Mouse (Mus musculus) ZHBTc4 (cell line): ENCODE data around the gene Asdurf.
"Not testable (repeated sequence)": the region's sequence is repeated elsewhere in the genome, so short reads cannot be mapped to it uniquely, and the experiment has no call there.

Source experiments
- DNase-seq: peaks from one replicate; pipeline ENCODE4 v3.0.0-alpha.2; 2011; ENCODE audit warnings: low read depth, low spot score

Gene Asdurf

DNA sequence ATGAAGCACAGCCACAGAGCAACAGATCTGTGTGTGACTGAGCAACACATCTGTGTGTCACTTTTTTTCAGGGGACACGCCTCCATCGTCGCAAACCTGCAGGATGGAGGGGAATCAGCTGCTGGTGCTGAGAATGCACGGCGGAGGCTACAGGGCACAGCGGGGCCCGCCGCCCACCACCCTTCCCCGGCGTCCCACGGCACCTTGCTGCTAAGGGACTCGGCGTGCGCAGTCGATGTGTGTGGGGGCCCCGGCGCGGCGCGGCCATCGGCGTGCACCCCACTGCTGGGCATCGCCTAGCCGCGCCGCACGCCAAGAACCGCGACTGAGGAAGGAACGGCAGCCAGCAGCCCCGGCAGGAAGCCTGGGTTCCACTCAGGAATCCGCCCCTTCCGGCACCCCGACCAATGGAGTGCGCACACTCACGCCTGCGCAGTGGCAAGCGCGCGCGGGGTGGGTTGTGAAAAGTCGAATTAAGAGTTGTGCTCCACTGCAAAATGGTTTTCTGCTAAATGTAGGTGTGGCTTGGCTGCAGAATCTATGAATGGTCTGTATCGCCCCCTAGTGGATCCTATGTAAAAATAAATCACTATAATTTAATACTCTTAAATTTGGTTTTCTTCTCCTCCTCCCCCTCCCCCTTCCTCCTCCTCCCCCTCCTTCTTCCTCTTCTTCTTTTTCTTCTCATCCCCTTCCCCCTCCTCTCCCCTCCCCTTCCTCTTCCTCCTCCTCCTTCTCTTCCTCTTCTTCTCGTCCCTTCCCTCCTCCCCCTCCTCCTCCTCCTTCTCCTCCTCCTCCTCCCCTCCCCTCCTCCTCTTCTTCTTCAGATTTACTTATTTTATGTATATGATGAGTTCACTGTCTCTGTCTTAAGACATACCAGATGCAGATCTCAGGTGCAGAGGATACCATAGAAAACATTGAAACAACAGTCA lies at the start of gene Asdurf, which contains the start of the genes Gm28551 and Asnsd1:
TSS of gene Asdurf (minus strand) at position 293 of the 935 bp plus-strand sequence.
TSS of gene Gm28551 (minus strand) at position 341 of the 935 bp plus-strand sequence.
TSS of gene Asnsd1 (minus strand) at position 426 of the 935 bp plus-strand sequence.
- peak; percentile 98 for DNase-seq

- DNase-seq = peak; percentile 85
Measured at GRCm38 (mm10) chr1:53393936-53394760, 41.7 kb upstream of the Asdurf start.

- DNase-seq = no peak
Measured at GRCm38 (mm10) chr1:53388762-53389161, 36.3 kb upstream of the Asdurf start.

- DNase-seq = no peak
Measured at GRCm38 (mm10) chr1:53384085-53384688, 31.8 kb upstream of the Asdurf start.

DNA sequence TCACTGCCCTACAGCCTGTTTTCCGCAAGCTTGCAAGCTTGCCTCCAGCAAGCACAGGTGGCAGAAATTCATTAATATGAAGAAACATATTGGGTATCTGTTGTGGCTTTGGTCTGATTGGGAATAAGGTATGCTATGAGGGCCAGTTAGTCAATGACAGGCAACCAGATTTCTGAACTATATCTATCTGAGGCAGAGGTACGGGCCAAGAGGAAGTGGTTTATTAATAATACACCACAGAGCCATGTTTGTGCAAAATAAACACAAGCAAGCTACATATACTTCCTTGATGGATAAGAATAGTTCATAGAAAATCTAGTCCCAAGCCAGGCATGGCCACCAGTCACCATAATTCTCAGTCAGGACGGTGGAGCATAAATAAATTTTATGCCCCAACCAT lies 25.3 kb upstream of the Asdurf start:
- no peak for DNase-seq

DNA sequence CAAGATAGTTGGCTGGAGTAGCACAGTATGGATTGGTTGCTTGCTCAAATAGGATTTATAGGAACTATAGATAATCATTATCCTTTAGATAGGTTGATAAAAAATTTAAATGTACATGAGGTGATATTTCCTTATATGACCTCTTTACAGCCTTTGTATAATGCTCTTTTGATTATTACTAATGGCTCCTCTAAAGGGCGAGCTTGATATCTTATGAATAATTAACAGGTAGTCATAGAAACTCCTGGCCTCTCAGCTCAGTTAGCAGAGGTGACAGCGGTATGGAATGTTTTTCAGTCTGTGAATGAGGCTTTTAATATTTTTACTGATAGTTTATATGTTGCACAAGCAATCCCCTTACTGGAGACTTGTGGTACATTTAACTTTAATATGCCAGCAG lies 23.5 kb upstream of the Asdurf start:
- not testable (repeated sequence) for DNase-seq

DNA sequence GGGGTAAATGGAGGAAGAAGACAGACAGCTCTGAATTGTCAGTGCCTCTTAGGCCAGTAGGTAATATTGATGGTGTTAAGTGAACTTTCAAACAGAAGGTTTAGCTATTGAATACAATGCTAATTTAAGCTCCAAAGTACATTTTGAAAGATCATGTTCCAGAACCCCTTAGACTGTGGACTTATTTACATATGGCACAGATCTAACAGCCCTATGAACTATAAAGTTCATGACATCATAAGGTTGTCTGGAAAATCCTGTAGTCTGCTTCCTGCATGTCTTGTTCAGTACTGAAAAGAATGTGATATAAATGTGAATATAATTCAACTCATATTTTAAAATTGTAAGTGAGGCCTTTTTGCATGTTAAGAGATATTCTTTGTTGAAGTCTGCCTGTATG lies 6.6 kb upstream of the Asdurf start:
- no peak for DNase-seq

DNA sequence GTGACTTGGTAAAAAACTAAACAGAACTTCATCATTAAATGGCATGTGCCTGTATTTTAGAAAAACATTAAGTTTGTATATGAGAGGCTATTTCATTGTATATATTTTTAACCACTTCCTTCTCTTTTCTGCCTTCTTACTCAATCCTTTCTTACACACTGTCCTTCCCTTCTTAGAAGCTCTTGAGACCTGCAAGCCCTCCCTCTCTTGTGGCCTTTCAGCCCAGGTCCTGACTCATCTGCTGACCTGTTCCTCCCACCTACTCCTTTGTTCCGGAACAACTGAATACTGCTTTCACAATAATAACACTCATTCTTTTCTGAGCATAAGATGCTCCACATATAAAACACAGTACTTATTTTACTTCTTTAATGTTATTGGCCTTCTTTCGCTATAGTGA lies 11.3 kb downstream of the Asdurf start:
- DNase-seq = no peak

GRCm38 (mm10) chr1:53337403-53337802 lies 15.0 kb downstream of the Asdurf start:
- not testable (repeated sequence) for DNase-seq

GRCm38 (mm10) chr1:53335465-53335864 lies 17.0 kb downstream of the Asdurf start:
- no peak for DNase-seq

- DNase-seq = not testable (repeated sequence)
Measured at GRCm38 (mm10) chr1:53333527-53333926, 18.9 kb downstream of the Asdurf start.

- DNase-seq = no peak
Measured at GRCm38 (mm10) chr1:53324827-53325494, 27.5 kb downstream of the Asdurf start.

GRCm38 (mm10) chr1:53324277-53324676 lies 28.1 kb downstream of the Asdurf start:
- no peak for DNase-seq

GRCm38 (mm10) chr1:53323254-53323653 lies 29.2 kb downstream of the Asdurf start:
- no peak for DNase-seq

DNA sequence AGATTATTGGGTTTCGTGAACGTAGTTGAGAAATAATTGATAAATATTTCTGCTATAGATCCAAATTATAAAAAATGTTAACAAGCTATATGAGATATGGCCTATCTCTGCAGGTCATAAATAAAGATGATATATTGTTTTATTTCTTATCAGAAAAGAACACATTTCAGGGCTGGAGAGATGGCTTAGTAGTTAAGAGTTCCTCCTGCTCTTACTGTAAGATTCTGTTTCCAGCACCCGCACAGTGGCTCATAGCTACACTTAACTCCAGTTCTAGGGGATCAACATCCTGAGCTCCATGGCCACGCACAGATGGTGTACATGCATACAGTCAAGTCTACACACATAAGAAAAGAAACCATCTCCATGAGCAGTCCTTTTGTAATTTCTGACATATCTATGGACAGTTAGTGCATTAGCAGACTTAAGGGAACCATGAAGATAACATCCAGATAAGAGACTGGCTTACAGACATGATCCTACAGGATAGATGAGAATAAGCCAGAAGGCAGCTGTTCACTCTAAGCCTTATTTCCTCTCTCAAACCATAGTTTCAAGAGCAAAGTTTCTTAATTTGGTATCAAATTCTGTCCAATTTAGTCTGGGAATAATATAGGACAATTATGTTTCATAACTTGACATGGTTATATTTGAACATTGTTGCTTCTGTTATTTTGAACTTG lies 30.6 kb downstream of the Asdurf start:
- no peak for DNase-seq

GRCm38 (mm10) chr1:53312989-53313967 lies 39.1 kb downstream of the Asdurf start, which contains the start of gene Osgepl1:
Gene Osgepl1 (plus strand): TSS chr1:53313624.
- peak; percentile 90 for DNase-seq

DNA sequence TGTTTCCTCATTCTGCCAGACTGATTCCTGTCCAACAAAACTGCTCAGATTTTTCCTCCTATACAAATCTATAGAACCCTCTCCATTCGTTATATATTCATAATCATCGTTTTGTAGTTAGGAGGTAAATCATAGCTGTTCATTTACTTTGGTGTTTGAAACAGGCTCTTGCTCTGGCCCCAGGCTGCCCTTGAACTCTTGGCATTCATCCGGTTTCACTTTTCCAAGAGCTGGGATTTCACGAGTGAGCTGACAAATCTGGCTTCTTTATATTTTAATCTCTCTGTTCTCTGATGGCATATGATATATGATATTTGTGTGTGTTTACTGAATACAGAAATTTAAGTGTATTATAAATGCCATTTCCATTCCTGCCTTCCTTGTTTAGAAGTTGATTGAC lies 51.9 kb downstream of the Asdurf start:
- DNase-seq = no peak
